Mouse (Mus musculus) kidney, postnatal 25 days (tissue): Measurements from ENCODE around the gene Ston2.
"Not testable (repeated sequence)": the region's sequence is repeated elsewhere in the genome, so short reads cannot be mapped to it uniquely, and the experiment has no call there.

ENCODE experiments used
- DNase-seq, 2 experiments: peaks; one replicate each; pipeline ENCODE4 v3.0.0; 2021; ENCODE audit warnings: mixed read lengths in 2 of 2

Ston2 gene

DNA sequence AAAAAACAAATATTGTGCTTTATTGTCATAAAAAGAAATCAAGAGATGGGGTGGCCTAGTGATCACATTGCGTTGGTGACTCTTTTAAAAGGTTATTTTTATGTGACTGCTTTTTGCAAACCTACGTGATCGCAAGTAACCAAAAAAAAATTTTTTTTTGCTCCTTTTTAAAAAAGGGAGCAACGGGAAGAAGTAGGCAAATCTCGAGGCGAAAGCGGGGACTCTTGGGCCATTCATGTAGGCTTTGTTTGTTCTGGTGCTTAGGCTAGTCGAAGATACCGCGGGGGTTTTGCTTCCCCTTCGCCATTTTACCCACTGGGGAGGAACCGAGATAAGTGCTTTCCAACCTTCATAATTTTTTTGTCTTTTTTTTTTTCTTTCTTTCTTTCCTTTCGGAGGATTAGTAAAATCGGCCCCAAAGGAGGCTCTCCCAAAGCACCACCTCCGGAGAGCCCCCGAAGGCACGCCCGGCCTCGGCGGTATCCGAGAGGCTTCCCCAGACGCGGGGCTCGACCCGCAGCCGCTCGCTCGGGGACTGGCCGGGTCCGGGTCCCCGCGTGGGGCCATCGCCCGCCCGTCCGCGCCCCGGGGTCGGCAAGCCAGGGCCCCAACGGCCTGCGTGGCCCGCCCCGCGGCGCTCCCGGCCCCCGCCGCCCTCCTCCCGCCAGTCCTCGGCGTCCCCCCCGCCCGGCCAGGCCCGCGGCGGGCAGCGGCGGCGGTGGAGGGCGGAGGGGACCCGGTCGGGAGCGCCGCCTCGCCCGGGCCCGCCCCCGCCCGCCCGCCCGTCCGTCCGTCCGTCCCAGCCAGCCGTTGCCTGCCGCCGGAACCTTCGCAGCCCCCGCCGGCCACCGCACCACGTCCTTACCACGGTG is 199.3 kb downstream of the Ston2 start:
- DNase-seq, result peak; percentile 48 to 80

GRCm38 (mm10) chr12:91588176-91588669 is 200.0 kb downstream of the Ston2 start:
- DNase-seq, result peak; percentile 90 to 94

- DNase-seq, result no peak
These were observed 200.6 kb downstream of the Ston2 start for GRCm38 (mm10) chr12:91587491-91588033.

DNA sequence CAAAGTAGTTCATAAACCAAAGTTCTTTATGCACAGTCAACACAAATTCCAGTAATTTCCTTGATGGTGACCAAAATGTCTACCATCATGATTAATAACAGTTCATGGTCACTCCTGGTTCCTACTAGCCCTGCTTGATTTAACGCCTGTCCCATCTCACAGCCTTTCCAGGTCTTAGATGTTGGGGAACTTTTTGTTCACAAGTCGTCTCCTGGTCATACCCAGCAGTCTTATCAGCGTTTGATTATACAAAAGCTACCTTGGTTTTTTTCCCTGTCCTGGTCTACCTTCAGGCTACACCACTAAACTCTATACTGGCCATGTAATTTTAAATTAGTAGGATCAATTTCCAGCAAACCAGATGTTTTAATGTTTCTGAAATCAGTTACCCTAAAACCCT is 201.1 kb downstream of the Ston2 start:
- DNase-seq, result no peak

DNA sequence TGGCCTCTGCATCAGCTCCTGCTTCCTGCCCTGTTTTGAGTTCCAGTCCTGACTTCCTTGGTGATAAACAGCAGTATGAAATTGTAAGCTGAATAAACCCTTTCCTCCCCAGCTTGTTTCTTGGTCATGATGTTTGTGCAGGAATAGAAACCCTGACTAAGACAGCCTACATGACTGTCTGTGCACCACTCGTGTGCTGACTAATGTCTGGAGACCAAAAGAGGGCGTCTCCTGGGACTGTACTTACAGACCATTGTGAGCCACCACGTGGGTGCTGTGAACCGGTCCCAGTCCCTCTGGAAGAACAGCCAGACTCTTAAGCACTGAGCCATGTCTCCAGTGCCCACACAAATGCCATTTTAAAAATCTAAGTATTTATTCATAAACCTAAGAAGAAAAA is 202.4 kb downstream of the Ston2 start:
- not testable (repeated sequence) for DNase-seq

- DNase-seq, result no peak
These were observed 203.0 kb downstream of the Ston2 start for GRCm38 (mm10) chr12:91585206-91585605.

GRCm38 (mm10) chr12:91583409-91583808 is 204.8 kb downstream of the Ston2 start:
- no peak for DNase-seq
